Mouse (Mus musculus): ENCODE results near the gene Fbxo9.

Fbxo9 gene

GRCm38 (mm10) chr9:78108796-78109239 is at the start of gene Fbxo9, which contains the start of gene Ick:
Fbxo9 (minus strand) TSS chr9:78109065.
Ick (plus strand) TSS chr9:78109192.
- in situ Hi-C loops (cut with MboI, MseI) = loop anchor here in 1 of 2 experiments (5.0 kb wide), 3 partner anchors 58 to 192 kb away; partner anchors contain the start of gene Elovl5

- in situ Hi-C loops (cut with MboI, MseI) = no loop called here
These were observed 48.4 kb upstream of the Fbxo9 start for GRCm38 (mm10) chr9:78157221-78157620.

- in situ Hi-C loops (cut with MboI, MseI) = no loop called here
These were observed 45.5 kb upstream of the Fbxo9 start for GRCm38 (mm10) chr9:78154211-78154977.

GRCm38 (mm10) chr9:78149770-78150169 is 40.9 kb upstream of the Fbxo9 start:
- in situ Hi-C loops (cut with MboI, MseI) = loop anchor here (10.0 kb wide), 2 partner anchors 865 to 1345 kb away; no protein-coding TSS in a partner anchor

- in situ Hi-C loops (cut with MboI, MseI) = loop anchor here (10.0 kb wide), 2 partner anchors 867 to 1347 kb away; no protein-coding TSS in a partner anchor
These were observed 39.3 kb upstream of the Fbxo9 start for GRCm38 (mm10) chr9:78148149-78148548.

GRCm38 (mm10) chr9:78146627-78147026 is 37.8 kb upstream of the Fbxo9 start:
- in situ Hi-C loops (cut with MboI, MseI) = loop anchor here (10.0 kb wide), 2 partner anchors 868 to 1348 kb away; no protein-coding TSS in a partner anchor

- in situ Hi-C loops (cut with MboI, MseI) = loop anchor here (10.0 kb wide), 2 partner anchors 869 to 1349 kb away; no protein-coding TSS in a partner anchor
These were observed 37.2 kb upstream of the Fbxo9 start for GRCm38 (mm10) chr9:78146099-78146498.

GRCm38 (mm10) chr9:78139463-78139862 is 30.6 kb upstream of the Fbxo9 start:
- in situ Hi-C loops (cut with MboI, MseI) = no loop called here

GRCm38 (mm10) chr9:78138044-78138676 is 29.3 kb upstream of the Fbxo9 start:
- in situ Hi-C loops (cut with MboI, MseI) = no loop called here

- in situ Hi-C loops (cut with MboI, MseI) = no loop called here
These were observed 26.8 kb upstream of the Fbxo9 start for GRCm38 (mm10) chr9:78135658-78136057.

- in situ Hi-C loops (cut with MboI, MseI) = no loop called here
These were observed 17.8 kb upstream of the Fbxo9 start for GRCm38 (mm10) chr9:78126643-78127042.

- in situ Hi-C loops (cut with MboI, MseI) = no loop called here
These were observed 17.1 kb upstream of the Fbxo9 start for GRCm38 (mm10) chr9:78126007-78126406.

- in situ Hi-C loops (cut with MboI, MseI) = no loop called here
These were observed 15.4 kb upstream of the Fbxo9 start for GRCm38 (mm10) chr9:78124297-78124696.

GRCm38 (mm10) chr9:78122939-78123712 is 14.3 kb upstream of the Fbxo9 start:
- in situ Hi-C loops (cut with MboI, MseI) = no loop called here

GRCm38 (mm10) chr9:78121985-78122384 is 13.1 kb upstream of the Fbxo9 start:
- in situ Hi-C loops (cut with MboI, MseI) = no loop called here

GRCm38 (mm10) chr9:78121358-78121757 is 12.5 kb upstream of the Fbxo9 start:
- in situ Hi-C loops (cut with MboI, MseI) = no loop called here

- in situ Hi-C loops (cut with MboI, MseI) = loop anchor here in 1 of 2 experiments (10.0 kb wide), 1 partner anchor 57 kb away; no protein-coding TSS in a partner anchor
These were observed 8.8 kb upstream of the Fbxo9 start for GRCm38 (mm10) chr9:78117690-78118089.

GRCm38 (mm10) chr9:78115746-78116145 is 6.9 kb upstream of the Fbxo9 start:
- in situ Hi-C loops (cut with MboI, MseI) = loop anchor here in 1 of 2 experiments (10.0 kb wide), 1 partner anchor 59 kb away; no protein-coding TSS in a partner anchor

- in situ Hi-C loops (cut with MboI, MseI) = loop anchor here in 1 of 2 experiments (10.0 kb wide), 1 partner anchor 61 kb away; no protein-coding TSS in a partner anchor
These were observed 4.6 kb upstream of the Fbxo9 start for GRCm38 (mm10) chr9:78113538-78113885.

GRCm38 (mm10) chr9:78112770-78113537 is 4.1 kb upstream of the Fbxo9 start:
- in situ Hi-C loops (cut with MboI, MseI) = loop anchor here in 1 of 2 experiments (10.0 kb wide), 1 partner anchor 62 kb away; no protein-coding TSS in a partner anchor
